Mouse (Mus musculus) lung, postnatal 0 days (tissue): ENCODE measurements around the gene Slc16a12.

ENCODE experiments used
- CTCF ChIP-seq: IDR thresholded peaks from 2 replicates; pipeline ENCODE4 v1.5.1; 2016; ENCODE audit warnings: antibody characterized with exemption, mild to moderate bottlenecking
- EP300 ChIP-seq: IDR thresholded peaks from 2 replicates; pipeline ENCODE4 v1.6.1; 2016; ENCODE audit warnings: antibody characterized with exemption, mild to moderate bottlenecking, control low read depth

DNA sequence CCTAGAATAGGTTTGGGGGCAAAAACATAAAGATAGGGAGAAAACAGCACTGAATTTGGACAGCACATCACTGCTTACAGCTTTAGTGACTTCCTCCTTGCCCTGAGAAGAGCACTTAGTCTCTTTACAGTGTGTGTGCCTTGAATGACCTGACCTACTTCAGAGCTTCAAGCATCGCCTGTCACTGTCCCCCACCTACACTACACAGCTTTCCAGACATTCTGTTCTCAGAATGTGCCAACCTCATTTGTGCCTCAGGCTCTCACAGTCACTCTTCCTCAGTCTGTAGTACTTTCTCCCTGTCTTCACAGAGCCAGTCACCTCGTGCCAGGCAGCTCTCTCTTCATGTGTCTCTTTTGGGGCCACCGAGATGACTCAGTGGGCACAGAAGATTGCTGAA lies 24.5 kb downstream of the Slc16a12 start:
- TF ChIP-seq CTCF (no peak), EP300 (peak; percentile 69)
